Mouse (Mus musculus) brain, embryonic 14.5 days (tissue): ENCODE data around the gene Tet1.

Experiments
- CTCF ChIP-seq: fragments of 200-500 bp; IDR thresholded peaks from 2 replicates; pipeline ENCODE4 v1.5.1; 2012; ENCODE audit warnings: inconsistent platforms, mild to moderate bottlenecking, moderate library complexity, borderline replicate concordance; ENCODE audit not compliant: insufficient read depth, insufficient read length; ENCODE audit errors: extremely low read depth
- POLR2A ChIP-seq: fragments of 200-500 bp; IDR thresholded peaks from 2 replicates; pipeline ENCODE4 v1.6.1; 2012; ENCODE audit warnings: mild to moderate bottlenecking, inconsistent platforms, borderline replicate concordance; ENCODE audit not compliant: poor library complexity, insufficient read depth, insufficient read length, severe bottlenecking; ENCODE audit errors: extremely low read depth

DNA sequence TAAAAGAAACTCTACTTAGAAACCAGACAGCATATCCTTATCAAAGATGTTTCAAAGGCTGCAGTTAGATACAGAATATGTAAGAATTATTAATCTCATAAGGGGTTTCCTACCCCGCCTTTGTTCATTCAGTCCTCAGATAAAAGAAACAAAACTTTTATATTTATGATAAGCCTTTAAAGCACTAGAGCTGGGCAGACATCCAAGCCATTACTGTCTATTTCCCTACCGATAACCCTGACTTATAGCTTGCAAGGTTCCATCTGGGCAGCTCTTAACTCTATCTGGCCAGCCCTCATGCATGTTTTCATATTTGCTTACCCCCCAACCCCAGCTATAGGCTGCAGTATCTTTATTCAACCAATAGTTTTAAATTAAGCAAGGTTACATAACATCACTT, 77.2 kb downstream of the Tet1 start:
- TF ChIP-seq CTCF: no peak
- TF ChIP-seq POLR2A: no peak
